Mouse (Mus musculus) neural tube, embryonic 10.5 days (tissue): ENCODE measurements around the gene Tmem237.

Experiments
- DNase-seq: peaks from one replicate; pipeline ENCODE4 v3.0.0-alpha.2; 2017; ENCODE audit warnings: low spot score; ENCODE audit errors: extremely low spot score

Gene Tmem237

GRCm38 (mm10) chr1:59101020-59101419 is 19.2 kb downstream of the Tmem237 start:
- no peak for DNase-seq

- DNase-seq, result no peak
Observed at GRCm38 (mm10) chr1:59094705-59095104, 25.5 kb downstream of the Tmem237 start, which contains the start of gene C2cd6. Gene C2cd6 (minus strand): TSS chr1:59094900.

GRCm38 (mm10) chr1:59070867-59071266 is 49.3 kb downstream of the Tmem237 start:
- no peak for DNase-seq

- peak; percentile 36 for DNase-seq
Observed at GRCm38 (mm10) chr1:59067976-59068375, 52.2 kb downstream of the Tmem237 start.

- no peak for DNase-seq
Observed at GRCm38 (mm10) chr1:59063697-59064096, 56.5 kb downstream of the Tmem237 start.

- no peak for DNase-seq
Observed at GRCm38 (mm10) chr1:59056955-59057354, 63.3 kb downstream of the Tmem237 start.

GRCm38 (mm10) chr1:59051306-59051705 is 68.9 kb downstream of the Tmem237 start:
- no peak for DNase-seq
